Mouse (Mus musculus) adrenal gland, adult 8-10 months (tissue): ENCODE measurements at regions not wholly inside any gene's neighbourhood (a gene's known extent, or its start where the extent isn't known, plus 50 kb on each side); places are given as distances from the start of the nearest gene placed in this dataset.
"Not testable (repeated sequence)": the region's sequence is repeated elsewhere in the genome, so short reads cannot be mapped to it uniquely, and the experiment has no call there.

Experiments used
- DNase-seq: peaks from one replicate; pipeline ENCODE4 v3.0.0; 2022

GRCm38 (mm10) chr8:116025321-116025720 lies 317.7 kb upstream of the Maf start:
- DNase-seq = no peak

GRCm38 (mm10) chr8:116024811-116025210 lies 317.2 kb upstream of the Maf start:
- DNase-seq = no peak

DNA sequence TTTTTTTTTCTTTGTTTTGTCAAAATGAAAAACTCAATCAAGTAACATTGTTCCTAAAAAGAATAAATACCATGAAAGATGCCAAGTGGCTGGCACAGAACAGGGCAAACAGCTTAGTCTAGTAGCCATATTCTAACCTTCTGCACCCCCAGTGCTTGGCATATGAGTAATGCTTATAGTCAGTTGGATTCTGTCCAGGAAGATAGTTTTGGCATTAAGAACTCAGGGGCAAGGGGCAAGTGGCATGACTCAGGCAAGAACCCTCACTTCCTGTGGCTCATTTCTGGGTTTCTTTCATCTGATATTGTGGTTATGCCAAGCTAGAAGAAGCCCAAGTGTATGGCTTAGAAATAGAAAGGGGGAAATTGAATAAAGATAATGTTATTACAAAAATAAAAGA lies 314.1 kb upstream of the Maf start:
- DNase-seq = no peak

- DNase-seq = no peak
Measured at GRCm38 (mm10) chr8:115995320-115995719, 287.7 kb upstream of the Maf start.

- no peak for DNase-seq
Measured at GRCm38 (mm10) chr8:115991989-115992388, 284.4 kb upstream of the Maf start.

DNA sequence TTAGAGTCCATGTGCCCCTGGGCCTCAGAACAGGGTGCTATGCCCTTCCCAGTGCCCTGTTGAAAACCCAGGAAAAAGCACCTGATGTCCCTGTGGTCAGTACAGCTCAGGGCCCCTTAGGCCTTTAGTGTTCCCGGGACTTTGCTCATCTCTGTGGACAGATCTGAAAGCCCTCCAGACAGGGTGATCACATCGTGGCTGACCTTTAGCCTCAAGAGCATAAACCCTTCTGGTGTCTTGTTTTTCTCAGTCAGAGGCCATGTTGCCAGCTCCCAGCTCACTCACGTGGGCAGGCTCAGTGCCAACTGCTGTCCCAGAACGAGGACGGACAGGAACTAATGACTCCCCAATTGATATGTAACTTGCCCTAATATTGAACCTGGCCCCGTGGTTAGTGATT lies 275.8 kb upstream of the Maf start:
- DNase-seq = peak; percentile 5

- DNase-seq = no peak
Measured at GRCm38 (mm10) chr8:115982326-115982725, 274.7 kb upstream of the Maf start.

- no peak for DNase-seq
Measured at GRCm38 (mm10) chr8:115981426-115981825, 273.8 kb upstream of the Maf start.

DNA sequence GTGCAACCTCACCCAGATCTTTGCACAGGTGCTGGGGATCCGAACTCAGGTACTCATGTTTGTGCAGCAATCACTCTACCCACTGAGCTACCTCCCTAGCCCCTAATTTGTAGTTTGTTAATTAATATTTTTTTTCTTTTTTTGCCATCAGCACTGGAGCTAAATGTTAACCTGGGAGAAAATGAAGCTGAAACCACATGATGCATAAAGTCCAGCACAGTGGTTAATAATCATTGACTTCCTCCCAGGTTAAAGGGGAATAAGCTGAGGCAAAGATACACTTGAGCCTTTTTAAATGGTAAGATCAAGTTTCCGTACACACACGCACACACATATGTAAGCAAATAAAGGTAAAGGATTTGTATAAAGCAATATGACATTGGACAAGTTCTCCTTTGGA lies 273.0 kb upstream of the Maf start:
- DNase-seq = no peak

GRCm38 (mm10) chr8:115977152-115977551 lies 269.6 kb upstream of the Maf start:
- no peak for DNase-seq

DNA sequence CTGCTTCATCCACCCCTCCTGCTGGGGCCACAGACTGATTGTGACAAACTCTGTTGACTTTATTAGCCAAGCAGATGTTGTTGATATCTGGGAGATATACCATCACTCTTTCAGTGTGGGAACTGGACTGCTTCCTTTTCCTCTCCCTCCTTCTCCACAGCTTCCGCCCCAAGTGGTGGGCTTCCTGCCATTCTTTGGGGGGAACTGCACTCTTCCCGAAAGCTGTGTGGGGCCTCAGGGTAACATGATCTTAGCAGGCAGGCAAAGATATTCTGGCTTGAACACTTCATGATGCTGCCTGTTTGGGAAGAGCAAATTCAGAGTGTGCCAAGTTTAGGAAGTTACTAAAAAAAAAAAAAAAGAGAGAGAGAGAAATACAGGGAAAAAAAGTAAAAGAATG lies 267.1 kb upstream of the Maf start:
- no peak for DNase-seq

GRCm38 (mm10) chr8:115971351-115971750 lies 263.8 kb upstream of the Maf start:
- DNase-seq = not testable (repeated sequence)

- no peak for DNase-seq
Measured at GRCm38 (mm10) chr8:115968121-115968520, 260.5 kb upstream of the Maf start.

GRCm38 (mm10) chr8:115965981-115966380 lies 258.4 kb upstream of the Maf start:
- DNase-seq = no peak

GRCm38 (mm10) chr8:115955371-115955770 lies 247.8 kb upstream of the Maf start:
- DNase-seq = no peak

GRCm38 (mm10) chr8:115953783-115954470 lies 246.3 kb upstream of the Maf start:
- DNase-seq = no peak

DNA sequence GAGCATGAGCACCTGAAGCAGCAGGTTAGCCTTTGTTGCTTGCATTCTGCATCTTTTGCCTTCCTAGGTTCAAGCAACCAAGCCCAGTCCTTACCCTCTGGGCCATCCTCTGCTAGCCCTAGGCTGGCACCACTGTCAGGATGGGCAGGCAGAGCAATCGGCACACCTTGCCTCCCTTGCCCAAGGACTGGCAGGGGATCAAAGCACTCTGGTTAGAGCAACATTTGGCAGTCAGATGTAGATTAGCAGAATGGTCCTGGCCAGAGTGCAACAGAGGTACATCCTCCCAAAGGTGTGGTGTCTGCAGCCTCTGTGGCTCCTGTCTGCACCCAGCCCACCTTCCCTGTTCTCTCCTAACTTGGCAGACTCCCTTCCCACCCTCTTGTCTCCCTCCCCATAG lies 244.9 kb upstream of the Maf start:
- no peak for DNase-seq

- DNase-seq = no peak
Measured at GRCm38 (mm10) chr8:115948916-115949315, 241.3 kb upstream of the Maf start.

DNA sequence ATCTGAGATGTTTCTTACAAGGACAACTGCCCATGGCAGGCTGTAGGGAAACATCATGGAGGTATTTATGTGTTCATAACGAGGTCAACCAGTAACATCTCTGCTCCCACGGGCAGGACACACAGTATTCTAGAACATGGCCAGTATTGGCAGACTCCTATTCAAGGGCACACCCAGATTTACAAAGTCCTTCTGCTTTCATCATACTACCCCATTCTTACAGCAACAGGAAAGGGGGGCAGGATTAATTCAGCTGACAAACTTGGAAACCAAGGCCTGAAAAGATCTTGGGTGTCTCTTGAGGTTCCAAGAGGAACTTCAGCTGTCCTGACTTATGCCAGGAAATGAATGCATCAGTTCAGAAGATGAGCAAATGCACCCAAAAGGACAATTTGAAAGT lies 240.4 kb upstream of the Maf start:
- peak; percentile 5 for DNase-seq

GRCm38 (mm10) chr8:115942731-115943509 lies 235.3 kb upstream of the Maf start:
- DNase-seq = no peak

- DNase-seq = no peak
Measured at GRCm38 (mm10) chr8:115929472-115930210, 222.0 kb upstream of the Maf start.

DNA sequence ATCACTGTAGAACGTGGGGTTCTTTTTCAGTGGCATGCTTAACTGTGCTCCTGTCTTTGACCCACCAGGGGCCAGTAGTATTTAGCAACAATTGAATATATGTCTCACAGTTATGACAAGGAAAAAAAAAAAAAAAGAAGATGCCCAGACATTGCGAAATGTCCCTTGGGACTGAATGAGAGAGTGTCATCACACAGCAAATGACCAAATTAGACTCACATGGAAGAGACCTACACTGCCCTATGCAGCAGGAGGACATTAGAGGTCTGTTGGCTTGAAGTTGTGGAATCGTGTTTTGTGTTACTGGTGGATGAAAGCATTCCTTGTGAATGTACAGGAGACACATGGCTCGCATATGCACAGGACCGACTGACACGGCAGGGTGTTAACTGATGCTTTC lies 214.3 kb upstream of the Maf start:
- DNase-seq = no peak

DNA sequence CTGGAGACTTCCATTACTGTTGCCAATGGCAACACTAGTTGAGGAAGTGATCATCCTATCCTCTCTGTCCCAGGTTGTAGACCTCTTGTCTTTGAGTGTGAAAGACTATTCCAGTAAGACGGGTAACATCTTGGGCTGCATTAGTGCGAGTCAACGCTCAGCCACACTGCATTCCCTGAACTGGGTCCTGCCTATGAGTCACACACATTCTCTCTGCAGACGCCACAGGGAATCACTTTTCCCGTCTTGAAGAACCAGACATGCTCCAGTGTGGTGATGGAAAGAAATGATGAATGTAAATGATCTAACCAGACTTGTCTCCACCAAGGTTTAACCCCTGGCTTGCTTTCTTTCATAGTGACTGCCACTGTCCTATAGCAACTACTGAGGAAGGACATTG lies 199.1 kb upstream of the Maf start:
- no peak for DNase-seq
